Mouse (Mus musculus) limb, embryonic 10.5 days (tissue): ENCODE results near the gene Aldh18a1. TPM values are rescaled to one million over a fixed set of nuclear protein-coding genes. Genes with fewer than 3 reads are reported as not detected.

Source experiments
- DNase-seq: peaks from one replicate; pipeline ENCODE4 v3.0.0-alpha.2; 2017; ENCODE audit warnings: low spot score
- H3K27ac ChIP-seq: fragments of 300-500 bp; sonication (generic); 2 replicates; pipeline ENCODE4 v1.5.1; 2016; ENCODE audit warnings: mild to moderate bottlenecking
- H3K27me3 ChIP-seq: fragments of 300-500 bp; sonication (generic); 2 replicates; pipeline ENCODE4 v1.6.1; 2016; ENCODE audit warnings: low read depth, mild to moderate bottlenecking; ENCODE audit not compliant: poor library complexity, severe bottlenecking
- H3K36me3 ChIP-seq: fragments of 300-500 bp; sonication (generic); 2 replicates; pipeline ENCODE4 v1.6.1; 2016; ENCODE audit warnings: mild to moderate bottlenecking, moderate library complexity
- H3K4me1 ChIP-seq: fragments of 300-500 bp; sonication (generic); 2 replicates; pipeline ENCODE4 v1.6.1; 2016
- H3K4me3 ChIP-seq: fragments of 300-500 bp; sonication (generic); 2 replicates; pipeline ENCODE4 v1.5.1; 2016; ENCODE audit warnings: mild to moderate bottlenecking, moderate library complexity
- H3K9me3 ChIP-seq: fragments of 300-500 bp; sonication (generic); replicated peaks from 2 replicates; pipeline ENCODE4 v1.6.1; 2016; ENCODE audit warnings: mild to moderate bottlenecking
- WGBS: fragments of 180-500 bp; shearing (Covaris S2); methylation state at CpG from one replicate; pipeline ENCODE4 v1.1.7; 2016; 5-methylcytosine and 5-hydroxymethylcytosine counted together
- polyA plus RNA-seq: library from polyadenylated mRNA; unstranded; fragments of >200 nt; fragmentation: Nextera tagmentation; extraction: Ambion mirVana; gene quantifications from 2 replicates; pipeline ENCODE4 v1.2.1, GENCODE M21; 2016

Aldh18a1 gene
- polyA plus RNA-seq, 1 experiment from 2014 or later, result 96.1 TPM

GRCm38 (mm10) chr19:40544856-40545255 lies 43.4 kb downstream of the Aldh18a1 start:
- H3K36me3 ChIP-seq, result 0 out of 2 replicates have a peak, but pooled peaks cover under 1% of the 10 kb centered on the region
- no peak overlapping the region for H3K27ac ChIP-seq
- peaks cover 12% of the 10 kb centered on the region; the same call in 1 of the 2 replicates for H3K4me1 ChIP-seq
- no peaks in the 10 kb centered on the region for H3K27me3 ChIP-seq
- DNase-seq, result peak; percentile 72
- no peaks in the 10 kb centered on the region for H3K9me3 ChIP-seq
- no peak overlapping the region for H3K4me3 ChIP-seq
- WGBS, result 14% methylated on average over 3 of the region's 3 CpGs

GRCm38 (mm10) chr19:40542776-40543175 lies 45.5 kb downstream of the Aldh18a1 start:
- no peaks in the 10 kb centered on the region for H3K9me3 ChIP-seq
- H3K4me1 ChIP-seq, result no peaks in the 10 kb centered on the region
- H3K4me3 ChIP-seq, result no peak overlapping the region
- H3K36me3 ChIP-seq, result no peaks in the 10 kb centered on the region
- DNase-seq, result no peak
- H3K27me3 ChIP-seq, result no peaks in the 10 kb centered on the region
- 85% methylated on average over 7 of the region's 7 CpGs for WGBS
- H3K27ac ChIP-seq, result no peak overlapping the region

- Histone ChIP-seq H3K9me3 (no peaks in the 10 kb centered on the region), H3K36me3 (no peaks in the 10 kb centered on the region), H3K27ac (no peak overlapping the region), H3K4me1 (no peaks in the 10 kb centered on the region), H3K4me3 (no peak overlapping the region), H3K27me3 (no peaks in the 10 kb centered on the region)
- no peak for DNase-seq
- 93% methylated on average over 6 of the region's 6 CpGs for WGBS
Measured at GRCm38 (mm10) chr19:40536526-40536925, 51.7 kb downstream of the Aldh18a1 start.

GRCm38 (mm10) chr19:40532525-40532924 lies 55.7 kb downstream of the Aldh18a1 start:
- Histone ChIP-seq H3K27ac (no peak overlapping the region), H3K4me1 (no peaks in the 10 kb centered on the region), H3K27me3 (no peaks in the 10 kb centered on the region), H3K9me3 (no peaks in the 10 kb centered on the region), H3K4me3 (no peak overlapping the region), H3K36me3 (no peaks in the 10 kb centered on the region)
- DNase-seq, result no peak
- WGBS, result 83% methylated on average over 5 of the region's 5 CpGs

- H3K4me3 ChIP-seq, result no peak overlapping the region
- no peaks in the 10 kb centered on the region for H3K27me3 ChIP-seq
- no peaks in the 10 kb centered on the region for H3K4me1 ChIP-seq
- H3K36me3 ChIP-seq, result no peaks in the 10 kb centered on the region
- no peak for DNase-seq
- WGBS, result 90% methylated on average over 2 of the region's 2 CpGs
- H3K9me3 ChIP-seq, result no peaks in the 10 kb centered on the region
- no peak overlapping the region for H3K27ac ChIP-seq
Measured at GRCm38 (mm10) chr19:40530323-40530722, 57.9 kb downstream of the Aldh18a1 start.

- no peak for DNase-seq
- Histone ChIP-seq H3K9me3 (no peaks in the 10 kb centered on the region), H3K36me3 (no peaks in the 10 kb centered on the region), H3K4me1 (no peaks in the 10 kb centered on the region), H3K4me3 (no peak overlapping the region), H3K27me3 (no peaks in the 10 kb centered on the region), H3K27ac (no peak overlapping the region)
Measured at GRCm38 (mm10) chr19:40528254-40528653, 60.0 kb downstream of the Aldh18a1 start.

- no peak overlapping the region for H3K27ac ChIP-seq
- no peaks in the 10 kb centered on the region for H3K9me3 ChIP-seq
- DNase-seq, result no peak
- no peak overlapping the region for H3K4me3 ChIP-seq
- no peaks in the 10 kb centered on the region for H3K36me3 ChIP-seq
- 83% methylated on average over 9 of the region's 9 CpGs for WGBS
- H3K4me1 ChIP-seq, result no peaks in the 10 kb centered on the region
- no peaks in the 10 kb centered on the region for H3K27me3 ChIP-seq
Measured at GRCm38 (mm10) chr19:40526367-40527014, 61.8 kb downstream of the Aldh18a1 start.

GRCm38 (mm10) chr19:40523431-40524005 lies 64.7 kb downstream of the Aldh18a1 start:
- Histone ChIP-seq H3K36me3 (no peaks in the 10 kb centered on the region), H3K9me3 (no peaks in the 10 kb centered on the region), H3K4me3 (no peak overlapping the region), H3K27ac (no peak overlapping the region), H3K4me1 (no peaks in the 10 kb centered on the region), H3K27me3 (no peaks in the 10 kb centered on the region)
- DNase-seq, result no peak
- 80% methylated on average over 8 of the region's 8 CpGs for WGBS

GRCm38 (mm10) chr19:40520403-40520802 lies 67.9 kb downstream of the Aldh18a1 start:
- no peak overlapping the region for H3K27ac ChIP-seq

GRCm38 (mm10) chr19:40518706-40519105 lies 69.6 kb downstream of the Aldh18a1 start:
- no peak overlapping the region for H3K27ac ChIP-seq
- DNase-seq, result no peak
- H3K4me1 ChIP-seq, result no peaks in the 10 kb centered on the region
- no peak overlapping the region for H3K4me3 ChIP-seq
- 77% methylated on average over 1 of the region's 1 CpGs for WGBS
- H3K36me3 ChIP-seq, result no peaks in the 10 kb centered on the region
- no peaks in the 10 kb centered on the region for H3K9me3 ChIP-seq
- H3K27me3 ChIP-seq, result no peaks in the 10 kb centered on the region

More at GRCm38 (mm10) chr19:40520403-40520802, 67.9 kb downstream of the Aldh18a1 start:
- H3K27me3 ChIP-seq, result no peaks in the 10 kb centered on the region
- H3K36me3 ChIP-seq, result no peaks in the 10 kb centered on the region
- WGBS, result 85% methylated on average over 5 of the region's 5 CpGs
- H3K9me3 ChIP-seq, result no peaks in the 10 kb centered on the region
- no peak overlapping the region for H3K4me3 ChIP-seq
- DNase-seq, result no peak
- H3K4me1 ChIP-seq, result no peaks in the 10 kb centered on the region

- 93% methylated on average over 3 of the region's 3 CpGs for whole genome bisulfite sequencing
- Histone ChIP-seq H3K27me3 (no peaks in the 10 kb centered on the region), H3K4me1 (peaks cover 15% of the 10 kb centered on the region), H3K4me3 (no peak overlapping the region), H3K9me3 (no peaks in the 10 kb centered on the region), H3K36me3 (no peaks in the 10 kb centered on the region), H3K27ac (no peak overlapping the region)
- DNase-seq, result no peak
Measured at GRCm38 (mm10) chr19:40515596-40515995, 72.7 kb downstream of the Aldh18a1 start.

GRCm38 (mm10) chr19:40514376-40514775 lies 73.9 kb downstream of the Aldh18a1 start:
- WGBS, result 88% methylated on average over 7 of the region's 7 CpGs
- no peak overlapping the region for H3K27ac ChIP-seq
- no peaks in the 10 kb centered on the region for H3K36me3 ChIP-seq
- peaks cover 17% of the 10 kb centered on the region for H3K4me1 ChIP-seq
- no peak for DNase-seq
- no peak overlapping the region for H3K4me3 ChIP-seq
- no peaks in the 10 kb centered on the region for H3K9me3 ChIP-seq
- no peaks in the 10 kb centered on the region for H3K27me3 ChIP-seq

- Histone ChIP-seq H3K9me3 (no peaks in the 10 kb centered on the region), H3K36me3 (no peaks in the 10 kb centered on the region), H3K4me3 (peak within 1 kb of the TSS; percentile 79), H3K4me1 (peaks cover 17% of the 10 kb centered on the region), H3K27ac (peak within 1 kb of the TSS; percentile 88), H3K27me3 (no peaks in the 10 kb centered on the region)
- under 1% methylated on average over 51 of the region's 51 CpGs for WGBS
- DNase-seq, result peak; percentile 96
Measured at GRCm38 (mm10) chr19:40513632-40514078, 74.6 kb downstream of the Aldh18a1 start, which contains the start of gene Sorbs1. TSS of gene Sorbs1 (minus strand) at chr19:40513779.
